Mouse (Mus musculus): ENCODE measurements around the gene Lmod1.

The Lmod1 gene

DNA sequence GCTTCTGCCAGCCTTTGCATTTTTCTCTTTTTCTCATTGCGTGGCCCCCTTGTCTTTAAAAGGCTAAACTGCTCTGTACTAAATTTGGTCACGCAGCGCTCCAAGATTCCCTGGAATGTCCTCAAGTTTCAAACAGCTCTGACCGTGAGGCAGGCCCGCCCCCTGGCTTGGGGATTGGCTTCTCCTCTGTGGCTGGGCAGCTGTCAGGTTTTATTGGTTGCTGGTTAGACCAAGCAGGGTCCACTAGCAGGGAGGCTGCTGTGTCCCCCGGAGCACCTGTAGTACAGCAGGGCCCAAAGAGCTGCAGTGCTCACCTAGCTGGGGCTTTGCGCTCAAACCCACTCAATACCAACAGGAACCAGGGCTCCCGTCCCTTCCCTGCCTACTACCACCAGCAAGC, at the start of gene Lmod1:
Lmod1 (plus strand) TSS at position 237 of the 400 bp plus-strand sequence.
- peak; percentile 27 for DNase-seq (ENCODE audit: low spot score)

GRCm38 (mm10) chr1:135280646-135281045, 44.0 kb upstream of the Lmod1 start:
- DNase-seq (ENCODE audit: low spot score): peak; percentile 77

- no peak for DNase-seq (ENCODE audit: low spot score)
Measured at GRCm38 (mm10) chr1:135281841-135282240, 42.8 kb upstream of the Lmod1 start.

- DNase-seq (ENCODE audit: low spot score): no peak
Measured at GRCm38 (mm10) chr1:135282536-135283286, 41.9 kb upstream of the Lmod1 start.

- no peak for DNase-seq (ENCODE audit: low spot score)
Measured at GRCm38 (mm10) chr1:135283287-135283825, 41.3 kb upstream of the Lmod1 start.

GRCm38 (mm10) chr1:135283826-135284291, 40.7 kb upstream of the Lmod1 start, which contains the start of gene Rnpep:
Rnpep (minus strand) TSS chr1:135284084.
- DNase-seq (ENCODE audit: low spot score): peak; percentile 51

GRCm38 (mm10) chr1:135286311-135286710, 38.3 kb upstream of the Lmod1 start:
- no peak for DNase-seq (ENCODE audit: low spot score)

DNA sequence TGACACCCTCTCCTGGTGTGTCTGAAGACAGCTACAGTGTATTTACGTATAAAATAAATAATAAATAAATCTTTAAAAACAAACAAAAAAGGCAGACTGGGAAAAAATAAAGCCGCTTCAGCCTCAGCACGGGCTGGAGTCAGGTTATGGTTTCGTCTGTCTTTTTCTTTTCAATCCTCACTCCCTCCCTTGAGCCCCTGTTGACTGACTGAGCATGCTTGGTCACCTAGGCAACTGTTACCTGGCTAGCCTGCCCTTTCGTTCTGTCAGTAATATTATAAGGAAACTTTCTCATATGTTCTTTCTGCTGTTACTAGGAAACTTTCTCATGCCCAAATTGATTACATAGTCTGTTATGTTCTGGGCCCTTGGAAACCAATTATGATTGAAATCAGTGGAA, 33.7 kb upstream of the Lmod1 start:
- DNase-seq (ENCODE audit: low spot score): no peak

GRCm38 (mm10) chr1:135311356-135311755, 13.3 kb upstream of the Lmod1 start:
- DNase-seq (ENCODE audit: low spot score): no peak

GRCm38 (mm10) chr1:135312201-135312600, 12.4 kb upstream of the Lmod1 start:
- no peak for DNase-seq (ENCODE audit: low spot score)

- DNase-seq (ENCODE audit: low spot score): peak; percentile 87
Measured at GRCm38 (mm10) chr1:135313284-135314031, 11.1 kb upstream of the Lmod1 start, which contains the start of gene Timm17a. Timm17a (minus strand) TSS chr1:135313778.

DNA sequence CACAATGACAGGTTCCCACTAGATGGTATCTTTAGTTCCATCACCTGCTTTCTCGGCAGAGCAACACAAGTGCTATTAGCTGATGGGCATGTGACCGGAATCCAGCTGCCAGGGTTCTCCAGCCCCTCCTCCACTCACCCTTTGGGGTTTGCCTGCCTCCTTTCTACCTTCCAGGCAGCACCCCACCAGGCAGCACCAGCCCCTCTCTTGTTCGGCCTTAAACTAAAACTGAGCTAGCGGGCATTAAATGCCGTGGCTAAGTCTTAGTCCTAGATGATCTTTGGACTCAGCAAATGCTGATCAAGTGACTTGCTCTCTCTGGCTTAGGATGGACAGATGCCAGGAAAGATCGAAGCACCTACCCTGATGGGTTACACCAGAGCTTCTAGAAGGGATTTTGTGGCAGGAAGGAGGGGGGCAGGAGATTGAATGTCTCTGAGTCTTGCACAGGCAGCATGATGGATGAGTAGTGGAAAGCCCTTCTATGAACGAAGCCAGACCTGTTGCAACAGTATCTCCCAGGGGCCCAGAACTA, 1.2 kb upstream of the Lmod1 start:
- no peak for DNase-seq (ENCODE audit: low spot score)

DNA sequence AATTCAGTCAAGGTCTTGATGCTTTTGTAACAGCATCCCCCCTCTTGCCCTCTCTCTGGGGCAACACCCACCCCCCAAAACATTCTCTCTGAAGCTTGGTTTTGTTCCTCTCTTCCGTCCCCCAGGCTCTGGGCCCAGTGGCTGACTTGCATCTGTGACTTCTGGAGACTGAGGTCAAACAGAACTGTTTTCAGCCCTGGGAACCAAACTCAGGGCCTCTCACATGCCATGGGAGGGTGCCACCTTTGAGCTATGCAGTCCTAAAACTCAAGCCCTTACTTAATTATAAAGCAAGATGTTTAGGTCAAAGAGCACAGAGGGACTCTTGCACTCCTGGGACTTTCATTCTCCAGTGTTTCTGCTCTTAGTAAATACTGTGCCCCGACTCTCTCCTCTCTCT, 1.3 kb downstream of the Lmod1 start:
- DNase-seq (ENCODE audit: low spot score): no peak

DNA sequence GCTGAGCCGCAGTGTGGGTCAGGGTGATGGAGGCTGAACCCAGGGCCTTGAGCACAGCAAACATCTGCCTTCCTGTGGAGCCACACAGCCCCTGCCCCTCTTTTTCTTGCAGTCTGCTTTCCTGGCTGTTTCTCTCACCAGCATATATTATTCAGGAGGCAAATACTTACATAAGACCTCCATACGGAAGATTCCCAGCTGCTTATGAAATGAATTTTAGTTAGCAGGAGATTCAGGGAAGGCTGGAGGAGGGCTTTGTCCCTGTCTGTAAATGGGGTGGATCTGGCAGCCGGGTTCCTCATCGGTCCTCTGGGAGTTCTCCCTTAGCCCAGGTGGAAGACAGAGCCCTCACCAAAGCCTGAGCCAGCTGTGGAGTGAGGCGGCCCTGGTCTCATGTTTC, 3.8 kb downstream of the Lmod1 start:
- no peak for DNase-seq (ENCODE audit: low spot score)

DNA sequence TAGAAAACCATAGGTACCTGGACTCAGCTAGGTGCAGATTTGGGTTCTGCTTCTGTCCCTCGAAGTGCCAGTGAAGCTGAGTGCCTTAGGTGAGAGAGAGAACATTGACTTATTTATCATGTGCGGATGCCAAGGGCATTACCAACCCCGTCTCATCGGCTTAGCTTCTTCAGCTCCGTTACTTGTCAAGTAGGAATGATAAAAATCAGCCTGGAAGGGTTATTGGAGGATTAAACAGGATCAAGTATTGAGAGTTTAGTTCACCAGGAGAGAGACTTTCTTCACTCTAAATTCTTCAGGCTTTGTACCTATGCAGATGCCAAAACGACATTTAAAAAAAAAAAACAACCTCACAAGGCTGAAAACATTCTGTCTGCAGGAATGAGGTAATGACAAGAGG, 6.0 kb downstream of the Lmod1 start:
- DNase-seq (ENCODE audit: low spot score): no peak

GRCm38 (mm10) chr1:135341947-135342346, 17.3 kb downstream of the Lmod1 start:
- DNase-seq (ENCODE audit: low spot score): no peak

GRCm38 (mm10) chr1:135344026-135344425, 19.4 kb downstream of the Lmod1 start:
- DNase-seq (ENCODE audit: low spot score): no peak

- no peak for DNase-seq (ENCODE audit: low spot score)
Measured at GRCm38 (mm10) chr1:135346891-135347290, 22.3 kb downstream of the Lmod1 start.

DNA sequence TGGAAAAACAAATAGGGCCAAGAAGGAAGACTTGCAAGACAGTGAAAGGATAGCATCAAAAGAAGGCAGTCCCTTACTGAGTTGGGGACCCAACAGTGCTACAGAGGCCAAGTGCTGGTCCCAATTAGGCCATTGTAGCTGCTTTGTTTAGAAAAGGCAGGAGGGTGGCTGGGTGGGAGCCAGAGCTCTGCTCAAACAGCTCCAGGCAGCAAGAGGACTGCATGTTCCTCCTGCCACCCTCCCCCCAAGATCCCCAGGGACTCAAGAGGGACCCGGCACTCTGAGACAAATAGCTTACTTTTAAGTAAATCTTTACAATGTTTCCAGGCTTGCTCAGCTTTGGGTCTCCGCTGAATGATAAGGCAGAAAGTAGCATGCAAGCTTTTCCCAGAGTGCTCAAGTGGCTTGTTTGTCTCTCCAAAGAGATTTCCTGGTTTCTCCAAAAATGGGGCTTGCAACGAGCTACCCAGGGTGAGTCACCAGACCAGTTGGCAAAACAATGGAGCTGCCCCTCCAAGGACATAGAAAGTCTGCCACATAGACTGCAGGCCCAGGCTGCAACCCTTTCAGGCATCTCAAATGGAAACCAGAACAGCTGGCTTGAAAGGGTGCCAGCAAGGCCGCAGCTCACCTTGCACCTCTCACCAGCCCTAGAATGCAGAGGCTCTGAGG, 23.0 kb downstream of the Lmod1 start:
- DNase-seq (ENCODE audit: low spot score): peak; percentile 66

GRCm38 (mm10) chr1:135351953-135352352, 27.3 kb downstream of the Lmod1 start:
- peak; percentile 28 for DNase-seq (ENCODE audit: low spot score)

DNA sequence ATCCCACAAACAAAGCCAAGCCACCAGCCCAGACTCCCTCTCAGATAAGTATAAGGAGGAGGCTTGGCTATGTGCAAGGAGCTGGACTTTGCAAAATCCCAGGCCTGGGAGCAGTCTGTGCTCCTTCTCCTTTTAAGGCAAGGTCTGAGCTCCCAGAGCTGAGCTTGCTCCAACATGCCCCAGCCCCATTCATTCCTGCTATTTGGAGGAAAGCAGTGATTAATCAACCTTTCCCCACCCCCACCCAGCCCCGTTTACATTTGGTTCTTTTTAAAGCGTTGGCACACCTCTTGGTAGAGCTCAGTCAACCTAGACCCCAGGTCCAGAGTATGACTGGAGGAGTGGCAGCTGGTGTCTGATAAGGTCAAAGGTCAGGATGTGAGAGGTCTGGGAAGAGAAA, 34.5 kb downstream of the Lmod1 start:
- DNase-seq (ENCODE audit: low spot score): no peak

GRCm38 (mm10) chr1:135361491-135361890, 36.9 kb downstream of the Lmod1 start:
- no peak for DNase-seq (ENCODE audit: low spot score)
